Mouse (Mus musculus) embryonic fibroblast, embryonic 13.5 days (primary cell): ENCODE results near the gene Ebf1.

Source experiments
- CTCF ChIP-seq: IDR thresholded peaks from 2 replicates; pipeline ENCODE4 v1.5.1; 2011; ENCODE audit warnings: mild to moderate bottlenecking, control low read depth, low read length, moderate library complexity, borderline replicate concordance; ENCODE audit not compliant: insufficient read depth
- POLR2A ChIP-seq: IDR thresholded peaks from 2 replicates; pipeline ENCODE4 v1.6.1; 2011; ENCODE audit warnings: low read depth, mild to moderate bottlenecking, control low read depth, low read length, moderate library complexity

GRCm38 (mm10) chr11:44962746-44963440 is 345.8 kb downstream of the Ebf1 start:
- TF ChIP-seq CTCF (no peak), POLR2A (no peak)
